Mouse (Mus musculus) small intestine, adult 2 months (tissue): ENCODE measurements around the gene Rsph6a.

Experiments used
- CTCF ChIP-seq: fragments of 200-500 bp; IDR thresholded peaks from 2 replicates; pipeline ENCODE4 v1.5.1; 2012; ENCODE audit warnings: low read depth, mild to moderate bottlenecking, control low read depth, inconsistent platforms, low read length, moderate library complexity, mixed read lengths; ENCODE audit not compliant: insufficient replicate concordance, insufficient read length; ENCODE audit errors: extremely low read depth
- POLR2A ChIP-seq: fragments of 200-500 bp; IDR thresholded peaks from 2 replicates; pipeline ENCODE4 v1.6.1; 2012; ENCODE audit warnings: low read depth, mild to moderate bottlenecking, control low read depth, inconsistent platforms, low read length, moderate library complexity

DNA sequence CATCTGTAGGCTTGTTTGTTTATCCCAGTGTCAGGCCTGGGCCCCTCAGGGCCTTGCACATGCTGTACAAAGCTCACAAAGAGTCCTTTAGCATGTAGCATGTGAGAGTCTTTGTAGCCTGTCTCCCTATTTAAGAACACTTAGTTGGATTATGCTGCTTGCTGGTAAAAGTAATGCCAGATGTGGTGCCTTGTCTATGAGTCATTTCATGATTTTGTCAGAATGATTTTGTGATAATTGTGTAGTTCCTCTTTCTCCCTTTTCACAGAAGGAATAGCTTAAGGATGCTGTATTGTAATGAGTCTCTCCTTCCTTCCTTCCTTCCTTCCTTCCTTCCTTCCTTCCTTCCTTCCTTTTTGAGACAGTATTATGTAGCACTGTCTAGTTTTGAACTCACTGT is 26.4 kb upstream of the Rsph6a start:
- no peak for TF ChIP-seq CTCF
- TF ChIP-seq POLR2A: no peak
